Mouse (Mus musculus) right cerebral cortex, postnatal 25 days (tissue): ENCODE data around the gene Gm12185.
"Not testable (repeated sequence)": the region's sequence is repeated elsewhere in the genome, so short reads cannot be mapped to it uniquely, and the experiment has no call there.

ENCODE experiments used
- DNase-seq: peaks from one replicate; pipeline ENCODE4 v3.0.0; 2022

Gene Gm12185

DNA sequence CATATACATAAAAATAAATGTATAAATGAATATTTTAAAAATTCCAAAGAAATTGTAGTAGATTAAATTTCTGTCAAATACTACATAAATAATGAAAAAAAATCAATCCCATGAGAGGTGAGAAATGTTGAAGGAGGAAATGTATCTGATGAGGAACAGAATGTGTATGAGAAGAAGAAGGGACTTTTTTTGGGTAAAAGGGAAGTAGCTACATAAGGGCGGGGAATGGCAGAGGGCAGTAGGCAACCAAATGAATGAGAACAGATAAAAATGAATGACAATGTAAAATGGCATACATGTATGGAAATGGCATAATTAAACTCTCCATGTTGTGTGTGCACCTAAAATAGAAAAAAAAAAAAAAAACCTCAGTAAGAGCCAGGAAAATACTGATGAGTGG lies 78.4 kb downstream of the Gm12185 start:
- no peak for DNase-seq

DNA sequence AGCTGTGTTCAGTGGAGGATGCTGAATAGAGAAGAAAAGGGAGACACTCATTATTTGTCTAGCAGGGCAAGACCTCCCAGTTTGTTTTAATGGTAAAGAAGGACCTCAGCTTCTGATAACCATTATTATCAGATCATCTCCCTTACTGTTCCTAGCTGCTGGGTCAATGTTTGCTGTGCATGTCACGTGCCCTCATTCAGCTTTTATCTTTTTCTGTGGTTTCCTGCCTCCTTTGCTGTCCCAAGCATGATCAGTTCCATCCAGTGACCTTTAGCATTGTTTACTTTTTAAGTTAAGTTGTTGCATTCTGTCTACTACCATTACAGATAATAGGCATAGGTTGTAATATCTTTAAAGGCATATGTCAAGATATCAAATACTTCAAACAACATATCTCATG lies 83.6 kb downstream of the Gm12185 start:
- DNase-seq, result no peak

DNA sequence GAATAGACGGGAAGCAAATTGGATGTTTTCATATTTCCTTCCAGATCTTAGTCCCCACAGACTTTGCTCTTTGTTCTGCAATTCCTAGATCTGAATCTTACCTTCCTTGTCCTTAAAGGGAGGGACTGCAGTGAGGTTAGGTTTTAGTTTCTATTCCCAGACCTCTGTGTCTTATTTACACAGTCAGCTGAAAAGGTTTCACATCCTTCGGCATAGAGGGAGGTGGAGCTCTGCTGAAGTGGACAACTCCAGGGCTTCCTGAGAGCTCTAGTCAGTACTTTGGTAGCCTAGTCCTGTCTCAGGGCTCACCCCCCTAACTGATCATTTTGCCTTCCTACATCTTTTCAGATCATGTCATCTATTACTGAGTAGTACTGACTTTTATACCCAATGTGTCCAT lies 90.0 kb downstream of the Gm12185 start, which contains the start of gene Gm5431:
Gene Gm5431, minus strand, starts transcription at position 194 of the 400 bp plus-strand sequence.
- no peak for DNase-seq

DNA sequence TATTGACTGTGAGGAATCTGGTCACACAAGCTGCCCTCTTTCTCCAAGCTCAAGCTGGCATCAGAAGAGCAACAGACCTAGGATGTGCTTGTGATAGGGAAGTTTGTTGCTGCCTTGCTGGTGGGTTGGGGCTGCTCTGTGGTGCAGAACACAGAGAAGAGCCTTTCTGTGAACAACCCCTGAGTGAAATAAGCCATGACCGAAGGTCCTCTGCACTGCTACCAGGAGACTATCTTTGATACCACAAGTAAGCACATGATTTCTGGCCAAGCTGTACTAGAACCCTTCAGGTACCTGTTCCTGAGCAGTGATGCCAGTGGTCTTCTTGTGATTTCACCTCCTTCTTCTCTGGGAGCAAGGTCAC lies 90.5 kb downstream of the Gm12185 start:
- not testable (repeated sequence) for DNase-seq

DNA sequence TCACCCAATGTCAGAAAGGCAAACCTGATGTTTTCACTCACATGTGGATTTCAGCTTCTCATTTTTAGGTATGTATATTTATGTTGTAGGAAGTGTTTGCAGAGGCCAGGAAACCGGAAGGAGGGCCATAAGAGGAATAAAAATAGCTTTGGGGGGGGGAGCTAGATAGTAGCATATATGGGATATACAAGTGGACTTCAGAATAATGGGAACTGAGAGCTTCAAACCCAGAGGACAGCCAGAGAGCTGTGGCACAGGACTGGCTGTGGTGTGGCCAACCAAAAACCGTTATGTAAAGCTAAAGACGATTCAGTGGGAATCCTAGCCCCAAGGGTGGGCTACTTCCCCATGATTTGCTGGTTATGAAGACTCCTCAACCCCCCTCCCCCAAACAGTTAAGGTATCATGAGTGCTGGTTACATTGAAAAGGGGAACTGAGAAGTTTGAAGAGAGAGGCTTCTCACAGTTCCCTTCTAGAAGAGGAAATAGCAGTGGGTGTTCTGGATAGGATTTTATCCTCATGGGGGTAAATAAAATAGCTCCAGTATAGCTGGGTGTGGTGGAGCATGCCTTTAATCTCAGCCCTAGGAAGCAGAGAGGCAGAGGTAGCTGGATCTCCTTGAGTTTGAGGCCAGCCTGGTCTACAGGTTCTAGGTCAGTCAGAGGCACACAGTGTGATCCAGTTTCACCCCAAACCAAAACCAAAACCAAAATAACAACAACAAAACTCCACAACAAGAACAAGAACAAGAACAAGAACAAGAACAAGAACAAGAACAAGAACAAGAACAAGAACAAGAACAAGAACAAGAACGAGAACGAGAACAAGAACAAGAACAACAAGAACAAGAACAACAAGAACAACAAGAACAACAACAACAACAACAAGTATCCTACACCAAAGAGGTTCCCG lies 91.1 kb downstream of the Gm12185 start:
- DNase-seq, result not testable (repeated sequence)

DNA sequence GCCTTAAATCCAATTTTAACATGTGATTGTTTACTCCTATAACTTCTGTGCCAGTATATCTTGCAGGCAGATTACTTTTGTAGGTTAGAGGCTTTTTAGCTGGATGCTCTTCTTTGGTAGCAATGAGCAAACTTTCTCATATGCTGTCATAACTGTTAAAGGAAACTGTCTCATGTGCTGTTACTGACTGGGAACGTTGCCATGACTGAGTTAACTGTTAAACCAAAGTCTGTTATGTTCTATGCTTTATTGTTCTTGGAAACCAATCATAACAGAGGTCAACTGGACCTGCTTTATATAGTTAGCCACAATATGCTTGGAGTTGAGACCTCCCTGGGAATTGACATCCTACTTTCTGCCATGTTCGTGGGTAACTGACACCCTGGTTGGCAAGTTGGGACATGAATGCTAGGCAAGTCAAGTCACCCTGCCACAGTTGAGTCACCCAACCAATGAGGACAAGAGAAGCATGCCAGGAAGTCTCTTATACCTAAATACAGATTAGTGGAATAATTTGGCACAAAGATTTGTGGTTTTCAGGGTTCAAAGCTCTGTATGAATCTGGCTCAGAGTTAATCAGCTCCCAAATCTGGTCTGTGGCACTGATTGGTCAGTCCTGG lies 93.1 kb downstream of the Gm12185 start:
- no peak for DNase-seq

DNA sequence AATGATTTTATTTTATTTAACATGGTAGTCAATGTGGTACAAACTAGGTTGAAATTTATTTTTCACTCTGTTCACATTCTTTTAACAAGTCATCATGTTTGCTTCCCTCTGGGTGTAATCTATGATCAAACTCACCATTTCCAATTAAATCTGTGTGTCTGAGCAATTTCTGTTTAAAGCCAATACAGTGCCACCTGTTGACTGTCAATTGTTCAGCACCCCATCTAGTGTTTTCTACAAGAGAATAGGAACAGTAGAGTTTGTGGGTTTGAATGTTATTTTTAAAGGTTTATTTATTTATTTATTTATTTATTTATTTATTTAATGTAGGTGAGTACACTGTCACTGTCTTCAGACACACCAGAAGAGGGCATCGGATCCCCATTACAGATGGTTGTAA lies 115.3 kb downstream of the Gm12185 start:
- no peak for DNase-seq

DNA sequence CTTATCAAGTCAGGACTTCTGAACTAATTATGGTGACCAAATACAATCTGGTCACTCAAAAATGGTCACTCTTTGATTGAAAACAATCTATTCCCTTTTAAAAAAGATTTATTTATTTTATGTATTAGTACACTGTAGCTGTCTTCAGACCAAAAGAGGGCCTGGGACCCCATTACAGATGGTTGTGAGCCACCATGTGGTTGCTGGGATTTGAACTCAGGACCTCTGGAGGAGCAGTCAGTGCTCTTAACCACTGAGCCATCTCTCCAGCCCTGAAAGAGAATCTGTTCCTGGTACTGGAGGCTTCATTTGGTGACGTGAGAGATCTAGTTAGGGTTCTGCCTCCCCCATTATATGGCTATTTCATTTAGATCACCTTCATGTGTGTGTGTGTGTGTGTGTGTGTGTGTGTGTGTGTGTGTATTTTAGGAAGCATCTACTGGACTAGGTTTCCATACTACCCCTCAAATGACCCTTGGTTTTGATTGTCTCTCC lies 116.6 kb downstream of the Gm12185 start:
- DNase-seq, result not testable (repeated sequence)

DNA sequence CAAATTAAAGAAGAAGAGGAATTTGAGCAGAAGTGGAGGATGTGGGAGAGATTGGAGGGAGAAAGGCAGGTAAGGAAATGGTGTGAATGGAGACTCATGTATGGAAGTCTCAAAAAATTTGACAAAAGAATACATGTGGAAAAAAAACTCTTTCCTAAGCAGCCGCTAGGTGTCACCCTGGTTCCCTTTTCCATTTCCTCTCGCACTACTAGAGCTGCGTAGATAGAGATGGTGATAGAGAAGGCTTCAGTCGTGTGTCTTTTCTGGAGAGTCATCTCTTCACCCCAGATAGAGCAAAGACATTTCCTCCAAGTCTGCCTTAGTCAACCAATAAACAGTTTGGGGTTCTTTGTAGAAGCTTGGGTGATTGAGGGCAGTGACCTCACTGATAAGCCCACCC lies 117.6 kb downstream of the Gm12185 start:
- no peak for DNase-seq

DNA sequence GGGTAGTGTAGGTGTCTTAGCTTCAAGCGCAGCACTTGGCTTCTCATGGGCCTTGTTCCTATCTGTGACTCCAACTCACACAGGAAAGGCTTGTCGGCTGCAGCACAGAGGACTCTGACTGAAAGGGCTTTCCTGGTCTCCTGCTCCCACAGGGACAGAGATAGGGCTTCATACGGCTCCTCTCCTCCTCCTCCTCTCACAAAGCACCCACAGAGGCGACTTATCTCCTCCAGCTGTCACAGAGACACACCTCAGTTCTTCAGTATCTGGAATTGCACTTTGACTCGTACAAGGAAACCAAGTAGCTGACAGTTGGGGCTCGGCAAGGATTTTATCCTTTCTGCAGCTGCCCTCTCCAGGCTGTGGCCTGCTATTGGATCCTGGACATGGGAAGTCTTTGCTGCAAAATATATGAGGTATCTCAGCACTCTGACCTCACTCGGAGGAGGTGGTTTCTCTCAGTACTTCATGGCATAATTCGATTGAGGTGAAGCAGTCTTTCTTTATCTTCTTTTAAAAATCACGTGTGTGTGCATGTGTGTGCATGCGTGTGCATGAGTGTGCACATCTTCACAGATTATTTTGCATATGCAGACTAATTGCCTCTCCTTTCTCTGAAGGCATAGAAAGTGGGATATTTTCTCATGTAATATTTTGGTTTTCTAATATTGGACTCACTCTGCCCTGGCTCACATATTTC lies 118.3 kb downstream of the Gm12185 start:
- DNase-seq, result no peak

DNA sequence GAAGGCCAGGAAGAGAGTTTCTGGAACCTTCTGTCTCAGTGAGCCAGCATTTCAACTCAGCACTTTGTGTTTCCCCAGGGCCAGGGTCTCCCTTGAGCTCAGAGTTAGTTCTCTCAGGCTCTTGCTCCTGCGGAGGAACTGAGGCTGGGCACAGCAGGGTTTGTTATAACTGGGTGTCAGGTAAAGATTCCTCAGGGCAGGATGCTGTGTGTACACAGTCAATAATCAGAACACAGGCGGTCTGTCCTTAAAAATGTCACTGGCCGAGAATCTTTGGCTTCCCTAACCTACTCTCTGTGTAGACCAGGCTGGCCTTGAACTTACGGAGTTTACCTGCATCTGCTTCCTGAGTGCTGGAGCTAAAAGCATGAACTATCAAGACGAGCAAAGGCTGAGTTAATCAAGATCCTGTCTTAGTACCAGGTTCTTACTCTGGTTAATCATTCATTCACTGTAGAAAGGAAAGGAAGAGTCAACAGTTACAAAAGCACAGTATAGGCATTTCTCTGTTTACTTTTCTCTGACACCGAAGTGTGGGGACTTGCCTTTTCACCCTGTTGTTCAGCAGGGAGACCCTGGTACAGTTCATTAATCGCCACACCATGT lies 119.2 kb downstream of the Gm12185 start:
- no peak for DNase-seq

DNA sequence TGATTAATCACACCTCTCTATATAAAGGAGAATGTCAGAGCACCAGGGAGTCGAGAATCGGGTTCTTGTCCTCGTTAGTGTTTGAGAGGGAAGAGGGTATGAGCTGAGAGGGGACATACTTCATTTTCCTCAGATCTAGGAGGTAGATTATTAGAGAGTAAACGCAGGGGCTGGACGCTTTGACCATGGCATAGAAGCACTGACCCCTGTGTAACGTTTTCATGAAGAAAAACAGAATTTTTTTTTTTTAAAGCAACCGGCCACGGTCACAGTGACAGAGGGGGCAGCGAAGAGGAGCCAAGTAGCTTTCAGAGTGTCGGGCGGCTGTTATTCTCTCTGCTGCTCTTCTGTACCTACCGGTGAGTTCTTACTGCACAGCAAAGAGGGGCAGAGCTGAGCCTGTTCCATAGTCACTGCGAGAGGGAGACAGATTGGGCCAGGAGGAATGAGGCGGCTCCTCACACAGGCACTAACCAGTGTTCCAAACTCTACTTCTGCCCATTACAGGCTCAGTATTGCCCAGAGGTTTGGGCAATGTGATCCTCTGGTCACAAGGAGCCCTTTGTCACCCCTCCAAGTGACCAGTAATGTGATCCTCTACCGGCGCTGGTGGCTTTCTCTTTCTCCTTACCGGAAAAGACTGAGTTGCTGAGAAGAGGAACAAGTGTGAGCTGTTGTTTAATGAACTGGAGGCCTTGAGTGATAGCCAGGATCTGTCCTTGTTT lies 120.0 kb downstream of the Gm12185 start:
- DNase-seq, result no peak

DNA sequence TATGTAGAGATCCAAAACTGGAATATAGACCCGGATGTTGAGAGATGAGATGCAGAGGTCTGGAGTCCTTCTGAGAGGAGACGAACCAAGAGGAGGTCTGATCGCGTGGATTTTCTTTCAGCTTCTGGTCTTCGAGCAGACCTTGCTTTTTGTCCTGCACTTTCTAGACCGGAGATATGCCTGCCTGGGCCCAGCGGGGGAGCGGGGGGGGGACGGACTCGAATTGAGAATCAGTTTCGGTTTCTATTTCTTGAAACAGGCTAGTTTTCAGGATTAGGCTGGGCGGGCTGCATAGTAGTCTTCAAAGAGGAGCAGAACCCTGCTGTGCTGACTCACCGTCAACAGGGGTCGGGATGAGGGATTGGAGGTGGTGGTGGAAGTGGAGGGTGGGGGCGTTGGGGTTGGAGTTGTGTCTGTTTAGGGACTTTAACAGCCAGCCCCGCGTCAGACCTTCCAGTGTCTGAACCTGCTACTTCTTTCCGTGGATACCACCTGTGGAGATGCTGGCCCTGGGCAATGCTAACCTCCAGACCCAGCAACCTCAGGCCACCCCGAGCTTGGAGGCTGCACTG lies 120.7 kb downstream of the Gm12185 start, which contains the start of gene Irgm1:
Gene Irgm1, minus strand, starts transcription at position 483 of the 572 bp plus-strand sequence.
- no peak for DNase-seq

DNA sequence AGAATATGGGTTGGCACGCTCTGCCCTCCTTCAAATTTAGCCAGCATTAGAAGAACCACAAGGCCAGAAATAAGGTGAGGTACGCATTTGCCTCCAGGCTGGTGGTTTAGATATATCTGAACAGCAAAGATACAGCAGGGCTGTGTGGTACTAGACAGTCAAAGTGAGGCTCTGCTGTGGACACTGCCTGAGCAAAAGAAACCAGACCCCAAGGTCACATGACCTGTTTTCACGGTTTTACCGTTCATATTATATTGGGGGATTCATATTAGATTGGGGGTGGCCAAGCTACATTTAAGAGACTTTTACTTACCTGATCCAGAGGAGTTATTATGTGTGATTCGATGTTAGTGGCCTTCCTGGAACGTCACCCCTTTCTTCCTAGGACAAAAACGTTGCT lies 121.2 kb downstream of the Gm12185 start:
- DNase-seq, result no peak

DNA sequence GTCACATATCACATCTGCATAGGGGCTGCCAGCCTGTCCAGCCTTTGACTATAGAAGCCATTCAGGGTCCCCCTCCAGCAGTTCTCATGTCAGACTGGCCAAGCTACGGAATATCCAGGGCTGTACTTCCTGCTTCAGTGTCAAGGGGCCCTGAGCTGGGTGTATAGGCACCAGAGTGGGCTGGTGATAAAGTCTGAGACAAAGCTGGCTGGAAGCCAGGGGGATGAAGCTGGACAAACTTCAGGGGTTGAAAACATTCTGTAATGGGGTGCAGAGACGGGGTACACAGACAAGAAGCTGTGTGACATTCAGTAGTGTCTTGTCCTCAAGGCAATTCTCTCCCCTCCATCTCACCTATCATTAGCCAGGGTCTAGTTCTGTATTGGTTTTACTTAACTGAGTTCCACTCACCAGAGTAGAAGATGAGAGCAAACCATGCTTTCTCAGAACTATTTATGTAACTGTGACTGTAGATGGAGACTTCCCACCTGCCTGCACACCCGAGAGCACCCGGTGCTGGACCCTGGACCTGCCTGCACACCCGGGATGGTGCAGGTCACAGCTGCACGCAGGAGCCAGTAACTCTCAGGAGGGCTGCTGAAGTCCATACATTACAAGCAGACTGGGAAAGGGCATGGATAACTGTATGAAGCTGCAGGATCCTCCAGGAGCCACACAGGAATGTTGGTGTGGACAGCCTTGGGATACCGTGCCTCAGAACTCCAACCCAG lies 122.5 kb downstream of the Gm12185 start:
- no peak for DNase-seq

DNA sequence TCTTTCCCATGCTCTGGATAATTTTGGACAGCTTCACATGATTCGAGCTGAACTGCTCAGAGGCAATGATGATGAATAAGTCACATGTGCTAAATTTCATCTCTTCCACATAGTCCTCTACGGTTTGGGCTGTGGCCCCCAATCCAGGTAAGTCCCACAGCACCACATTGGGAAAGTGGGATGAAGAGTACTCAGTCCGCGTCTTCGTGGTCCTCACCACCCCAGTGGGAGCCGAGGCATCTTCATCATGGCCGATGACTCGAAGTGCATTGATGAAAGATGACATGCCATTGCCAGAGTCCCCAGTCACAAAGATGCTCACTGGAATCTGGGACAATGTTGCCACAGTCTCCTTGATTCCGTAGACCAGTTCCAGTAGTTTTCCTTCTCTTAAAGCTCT lies 125.5 kb downstream of the Gm12185 start:
- no peak for DNase-seq

DNA sequence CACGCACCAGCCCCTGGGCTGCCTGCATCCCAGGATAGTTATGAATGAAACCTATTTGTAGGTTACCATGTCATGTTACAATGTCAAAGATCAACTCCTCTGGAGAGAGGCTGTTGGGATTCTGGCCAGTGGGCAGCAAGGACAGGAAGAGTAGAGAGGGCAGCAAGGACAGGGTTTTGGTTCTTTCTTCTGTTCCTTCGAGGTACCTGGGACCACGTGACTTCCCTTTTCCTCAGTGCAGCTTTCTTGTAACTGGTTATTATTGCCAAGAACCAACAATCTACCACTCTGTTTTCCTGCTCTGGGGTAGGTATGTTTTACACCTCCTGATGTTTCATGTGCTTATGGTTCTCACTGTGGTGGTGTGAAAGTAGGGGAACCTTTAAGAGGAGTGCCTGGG lies 128.2 kb downstream of the Gm12185 start:
- DNase-seq, result no peak

DNA sequence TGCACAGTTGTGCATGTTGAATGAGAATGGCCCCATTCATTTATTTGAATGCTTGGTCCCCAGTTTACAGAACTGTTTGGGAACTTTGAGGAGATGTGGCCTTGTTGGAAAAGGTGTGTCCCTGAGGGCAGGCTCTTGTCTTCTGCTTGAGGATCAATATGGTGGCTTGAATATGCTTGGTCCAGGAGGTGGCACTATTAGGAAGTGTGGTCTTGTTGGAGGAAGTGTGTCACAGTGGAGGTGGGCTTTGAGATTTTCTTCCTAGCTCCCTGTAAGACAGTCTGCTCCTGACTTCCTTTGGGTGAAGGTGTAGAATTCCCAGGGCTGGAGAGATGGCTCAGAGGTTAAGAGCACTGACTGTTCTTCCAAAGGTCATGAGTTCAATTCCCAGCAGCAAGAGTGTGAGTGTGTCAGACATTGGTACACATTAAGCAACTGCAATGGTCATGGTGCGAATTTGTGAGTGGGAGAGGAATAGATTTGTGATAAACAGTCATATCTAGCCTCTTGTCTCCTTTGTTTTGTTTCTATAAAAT lies 129.2 kb downstream of the Gm12185 start:
- DNase-seq, result no peak

DNA sequence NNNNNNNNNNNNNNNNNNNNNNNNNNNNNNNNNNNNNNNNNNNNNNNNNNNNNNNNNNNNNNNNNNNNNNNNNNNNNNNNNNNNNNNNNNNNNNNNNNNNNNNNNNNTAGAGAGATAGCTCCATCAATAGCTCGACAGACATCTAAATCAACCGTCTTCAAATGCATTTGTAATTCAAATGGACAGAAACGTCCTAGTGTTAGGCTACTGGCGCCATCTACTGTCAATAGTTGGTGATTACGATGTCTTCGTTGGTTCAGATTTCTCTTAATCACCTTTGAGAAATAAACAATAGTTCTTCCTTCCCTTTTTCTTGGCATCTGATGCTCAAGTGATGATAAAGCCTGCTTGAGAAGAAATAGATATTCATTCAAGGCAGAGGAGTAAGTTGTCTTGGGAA lies 133.0 kb downstream of the Gm12185 start:
- no peak for DNase-seq
